Mouse (Mus musculus) c-Kit-positive CD71-positive TER-119-positive erythroid progenitor cells, embryonic 14.5 days (primary cell): ENCODE results near the gene Serinc4.

ENCODE experiments used
- DNase-seq: peaks from one replicate; pipeline ENCODE4 v3.0.0-alpha.2; 2013; ENCODE audit warnings: low spot score

Gene Serinc4

DNA sequence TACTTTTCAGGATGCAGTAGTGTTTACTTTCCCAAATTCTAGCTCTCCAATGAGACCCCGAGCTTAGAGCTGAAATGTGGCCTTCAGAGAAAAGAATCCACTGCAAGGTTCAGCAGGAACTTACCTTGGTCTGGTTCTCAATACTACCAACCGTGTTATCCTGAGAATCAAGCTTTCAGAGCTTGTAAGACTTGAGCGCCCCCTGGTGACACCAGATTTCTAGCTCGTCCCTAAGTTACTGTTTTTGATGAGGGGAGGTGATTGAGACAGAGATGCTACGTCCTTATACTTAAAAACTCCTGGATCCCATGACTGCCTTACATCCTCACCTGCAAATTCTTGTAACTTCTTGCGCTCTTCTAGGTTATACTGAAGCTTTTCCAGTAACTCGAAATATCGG is 60.0 kb downstream of the Serinc4 start:
- DNase-seq: peak; percentile 75
